Mouse (Mus musculus): Measurements from ENCODE around the gene Ccnl2.
A peak's percentile ranks its signal among the peaks of the same experiment; 100 is the strongest.

The Ccnl2 gene

GRCm38 (mm10) chr4:155790021-155790489 is 22.2 kb upstream of the Ccnl2 start, which contains the start of gene Ankrd65:
TSS of gene Ankrd65 (plus strand) at chr4:155790439.
- no peak for DNase-seq (ENCODE audit: low spot score in 2 of 2)

- no peak for DNase-seq (ENCODE audit: low spot score in 2 of 2)
Observed at GRCm38 (mm10) chr4:155790650-155791161, 21.6 kb upstream of the Ccnl2 start.

- DNase-seq (ENCODE audit: low spot score in 2 of 2) = no peak
Observed at GRCm38 (mm10) chr4:155791240-155791933, 20.9 kb upstream of the Ccnl2 start.

GRCm38 (mm10) chr4:155793730-155794129 is 18.6 kb upstream of the Ccnl2 start:
- DNase-seq (ENCODE audit: low spot score in 2 of 2) = no peak

GRCm38 (mm10) chr4:155802075-155802474 is 10.2 kb upstream of the Ccnl2 start:
- no peak for DNase-seq (ENCODE audit: low spot score in 2 of 2)

- DNase-seq (ENCODE audit: low spot score in 2 of 2) = no peak
Observed at GRCm38 (mm10) chr4:155802741-155803339, 9.4 kb upstream of the Ccnl2 start, which contains the start of gene Mrpl20. TSS of gene Mrpl20 (plus strand) at chr4:155802878.

GRCm38 (mm10) chr4:155803340-155804041 is 8.8 kb upstream of the Ccnl2 start:
- peak; percentile 92 to 93 for DNase-seq (ENCODE audit: low spot score in 2 of 2)

GRCm38 (mm10) chr4:155807841-155808240 is 4.4 kb upstream of the Ccnl2 start:
- no peak for DNase-seq (ENCODE audit: low spot score in 2 of 2)

GRCm38 (mm10) chr4:155812665-155813181 is 434 bp downstream of the Ccnl2 start:
- DNase-seq (ENCODE audit: low spot score in 2 of 2) = no peak

- DNase-seq (ENCODE audit: low spot score in 2 of 2) = no peak
Observed at GRCm38 (mm10) chr4:155817533-155817932, 5.2 kb downstream of the Ccnl2 start.

GRCm38 (mm10) chr4:155821025-155821424 is 8.7 kb downstream of the Ccnl2 start:
- no peak for DNase-seq (ENCODE audit: low spot score in 2 of 2)

- DNase-seq (ENCODE audit: low spot score in 2 of 2) = no peak
Observed at GRCm38 (mm10) chr4:155823443-155823842, 11.2 kb downstream of the Ccnl2 start.

GRCm38 (mm10) chr4:155829866-155830265 is 17.6 kb downstream of the Ccnl2 start:
- DNase-seq (ENCODE audit: low spot score in 2 of 2) = no peak

GRCm38 (mm10) chr4:155830596-155830995 is 18.3 kb downstream of the Ccnl2 start:
- DNase-seq (ENCODE audit: low spot score in 2 of 2) = no peak

- peak; percentile 89 to 94 for DNase-seq (ENCODE audit: low spot score in 2 of 2)
Observed at GRCm38 (mm10) chr4:155831205-155831766, 19.0 kb downstream of the Ccnl2 start, which contains the start of gene Aurkaip1. TSS of gene Aurkaip1 (plus strand) at chr4:155831272.

- DNase-seq (ENCODE audit: low spot score in 2 of 2) = no peak
Observed at GRCm38 (mm10) chr4:155831831-155832230, 19.5 kb downstream of the Ccnl2 start.

GRCm38 (mm10) chr4:155832321-155832720 is 20.0 kb downstream of the Ccnl2 start:
- DNase-seq (ENCODE audit: low spot score in 2 of 2) = no peak

- no peak for DNase-seq (ENCODE audit: low spot score in 2 of 2)
Observed at GRCm38 (mm10) chr4:155833234-155833633, 20.9 kb downstream of the Ccnl2 start.

- peak; percentile 84 to 88 for DNase-seq (ENCODE audit: low spot score in 2 of 2)
Observed at GRCm38 (mm10) chr4:155833836-155834235, 21.5 kb downstream of the Ccnl2 start.

GRCm38 (mm10) chr4:155837404-155838010 is 25.2 kb downstream of the Ccnl2 start:
- DNase-seq (ENCODE audit: low spot score in 2 of 2) = peak; percentile 79 to 80

Measured in heart, adult 9 months (tissue).